Mouse (Mus musculus) liver, adult 2 months (tissue): ENCODE measurements around the gene Khdc4. TPM values are rescaled to one million over a fixed set of nuclear protein-coding genes. Genes with fewer than 3 reads are reported as not detected.
A peak's percentile ranks its signal among the peaks of the same experiment; 100 is the strongest.

Experiments used
- DNase-seq: peaks from one replicate; pipeline ENCODE4 v3.0.0-alpha.2; 2011; ENCODE audit warnings: low read depth, low spot score; ENCODE audit errors: extremely low read depth
- H3K27ac ChIP-seq: fragments of 200-500 bp; replicated peaks from 2 replicates; pipeline ENCODE4 v1.5.1; 2012; ENCODE audit warnings: low read depth, mild to moderate bottlenecking, control low read depth, inconsistent platforms, low read length; ENCODE audit not compliant: insufficient read depth
- H3K27me3 ChIP-seq: fragments of 200-500 bp; 2 replicates; pipeline ENCODE4 v1.6.1; 2012; ENCODE audit warnings: mild to moderate bottlenecking, moderate library complexity, low read length, inconsistent platforms; ENCODE audit not compliant: control insufficient read depth, insufficient read depth
- H3K36me3 ChIP-seq: fragments of 200-500 bp; 2 replicates; pipeline ENCODE4 v1.6.1; 2012; ENCODE audit warnings: low read length, inconsistent platforms; ENCODE audit not compliant: control insufficient read depth, insufficient read depth
- H3K4me1 ChIP-seq: fragments of 200-500 bp; 2 replicates; pipeline ENCODE4 v1.6.1; 2011; ENCODE audit warnings: low read length; ENCODE audit not compliant: control insufficient read depth, insufficient read depth
- H3K4me3 ChIP-seq: fragments of 200-500 bp; 2 replicates; pipeline ENCODE4 v1.5.1; 2011; ENCODE audit warnings: low read depth, mild to moderate bottlenecking, control low read depth, low read length, moderate library complexity; ENCODE audit not compliant: insufficient read depth
- H3K79me2 ChIP-seq: fragments of 200-500 bp; 2 replicates; pipeline ENCODE4 v1.6.1; 2012; ENCODE audit warnings: inconsistent platforms, mild to moderate bottlenecking, low read length, moderate library complexity; ENCODE audit not compliant: control insufficient read depth, insufficient read depth
- H3K9ac ChIP-seq: fragments of 200-500 bp; 2 replicates; pipeline ENCODE4 v1.6.1; 2012; ENCODE audit warnings: low read depth, mild to moderate bottlenecking, control low read depth, inconsistent platforms, low read length
- CTCF ChIP-seq: fragments of 200-500 bp; IDR thresholded peaks from 2 replicates; pipeline ENCODE4 v1.5.1; 2011; ENCODE audit warnings: low read depth, low read length, control low read depth
- POLR2A ChIP-seq: fragments of 200-500 bp; IDR thresholded peaks from 2 replicates; pipeline ENCODE4 v1.6.1; 2011; ENCODE audit warnings: low read length, control low read depth; ENCODE audit not compliant: insufficient read depth; ENCODE audit errors: extremely low read depth
- WGBS: fragments of 180-500 bp; shearing (Covaris S2); methylation state at CpG from one replicate; pipeline ENCODE4 v1.1.7; 2018; 5-methylcytosine and 5-hydroxymethylcytosine counted together
- polyA plus RNA-seq: library from polyadenylated mRNA; depleted of rRNA; stranded (reverse); fragments of >200 nt; gene quantifications from 2 replicates; pipeline ENCODE4 v1.2.3, GENCODE M21; 2012
- total RNA-seq: library from RNA; depleted of rRNA; stranded (reverse); fragments of >200 nt; gene quantifications from 2 replicates; pipeline ENCODE4 v1.2.3, GENCODE M21; 2014

Gene Khdc4
- total and polyA plus RNA-seq, 2 experiments, result 32.9 to 39.7 TPM

- no peak for TF ChIP-seq CTCF
- no peak for TF ChIP-seq POLR2A
- Histone ChIP-seq H3K4me1 (peaks cover 9% of the 10 kb centered on the region), H3K36me3 (peaks cover 40% of the 10 kb centered on the region), H3K9ac (peak overlapping the region; percentile 97), H3K27me3 (no peaks in the 10 kb centered on the region), H3K27ac (peak overlapping the region; percentile 22; the same call in 1 of the 2 replicates), H3K79me2 (peaks cover 17% of the 10 kb centered on the region; the same call in 1 of the 2 replicates), H3K4me3 (peak overlapping the region; percentile 90)
- DNase-seq, result peak; percentile 46
- WGBS, result 14% methylated on average over 13 of the region's 13 CpGs
Observed at GRCm38 (mm10) chr3:88686734-88687611, 1.4 kb downstream of the Khdc4 start.

- no peak for DNase-seq
- no peaks in the 10 kb centered on the region for H3K27me3 ChIP-seq
- H3K4me3 ChIP-seq, result no peak overlapping the region
- H3K9ac ChIP-seq, result no peak overlapping the region
- TF ChIP-seq POLR2A, result no peak
- no peak for TF ChIP-seq CTCF
- peaks cover 7% of the 10 kb centered on the region for H3K4me1 ChIP-seq
- peaks cover 57% of the 10 kb centered on the region for H3K36me3 ChIP-seq
- H3K27ac ChIP-seq, result no peak overlapping the region
- WGBS, result 66% methylated on average over 5 of the region's 5 CpGs
- H3K79me2 ChIP-seq, result peaks cover 17% of the 10 kb centered on the region; the same call in 1 of the 2 replicates
Observed at GRCm38 (mm10) chr3:88689079-88689478, 3.5 kb downstream of the Khdc4 start.

- Histone ChIP-seq H3K9ac (no peak overlapping the region), H3K79me2 (peaks cover 3% of the 10 kb centered on the region; the same call in 1 of the 2 replicates)
- DNase-seq, result no peak
Observed at GRCm38 (mm10) chr3:88695545-88695944, 9.9 kb downstream of the Khdc4 start.

GRCm38 (mm10) chr3:88698051-88698450, 12.4 kb downstream of the Khdc4 start:
- Histone ChIP-seq H3K4me1 (no peaks in the 10 kb centered on the region), H3K4me3 (no peak overlapping the region), H3K27ac (no peak overlapping the region), H3K27me3 (no peaks in the 10 kb centered on the region), H3K9ac (no peak overlapping the region), H3K36me3 (peaks cover 90% of the 10 kb centered on the region), H3K79me2 (peaks cover 3% of the 10 kb centered on the region; the same call in 1 of the 2 replicates)
- WGBS, result 100% methylated on average over 1 of the region's 1 CpGs
- no peak for TF ChIP-seq POLR2A
- TF ChIP-seq CTCF, result no peak
- no peak for DNase-seq

More at GRCm38 (mm10) chr3:88695545-88695944, 9.9 kb downstream of the Khdc4 start:
- H3K27ac ChIP-seq, result no peak overlapping the region
- no peak overlapping the region for H3K4me3 ChIP-seq
- H3K27me3 ChIP-seq, result no peaks in the 10 kb centered on the region
- TF ChIP-seq POLR2A (no peak), CTCF (no peak)
- H3K36me3 ChIP-seq, result peaks cover 90% of the 10 kb centered on the region
- no peaks in the 10 kb centered on the region for H3K4me1 ChIP-seq

- H3K4me1 ChIP-seq, result no peaks in the 10 kb centered on the region
- H3K4me3 ChIP-seq, result no peak overlapping the region
- H3K27ac ChIP-seq, result no peak overlapping the region
- no peaks in the 10 kb centered on the region for H3K27me3 ChIP-seq
- peaks cover 3% of the 10 kb centered on the region; the same call in 1 of the 2 replicates for H3K79me2 ChIP-seq
- WGBS, result 90% methylated on average over 6 of the region's 6 CpGs
- H3K9ac ChIP-seq, result no peak overlapping the region
- H3K36me3 ChIP-seq, result peaks cover 90% of the 10 kb centered on the region
- no peak for DNase-seq
- TF ChIP-seq CTCF (no peak), POLR2A (no peak)
Observed at GRCm38 (mm10) chr3:88698834-88699233, 13.2 kb downstream of the Khdc4 start.

DNA sequence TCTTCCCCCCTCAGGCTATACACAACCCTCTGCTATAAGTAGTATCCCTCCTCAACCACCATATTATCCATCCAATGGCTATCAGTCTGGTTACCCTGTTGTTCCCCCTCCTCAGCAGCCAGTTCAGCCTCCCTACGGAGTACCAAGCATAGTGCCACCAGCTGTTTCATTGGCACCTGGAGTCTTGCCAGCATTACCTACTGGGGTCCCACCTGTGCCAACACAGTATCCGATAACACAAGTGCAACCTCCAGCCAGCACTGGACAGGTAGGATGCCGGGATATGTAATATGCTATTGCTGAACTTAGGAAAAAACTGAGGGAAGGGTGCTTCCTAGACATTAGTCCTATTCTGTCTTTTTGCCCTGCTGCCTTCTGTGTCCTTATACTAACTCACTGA, 14.6 kb downstream of the Khdc4 start:
- no peak for DNase-seq
- TF ChIP-seq CTCF (no peak), POLR2A (no peak)
- Histone ChIP-seq H3K27me3 (no peaks in the 10 kb centered on the region), H3K79me2 (peaks cover 3% of the 10 kb centered on the region; the same call in 1 of the 2 replicates), H3K4me1 (no peaks in the 10 kb centered on the region), H3K9ac (no peak overlapping the region), H3K4me3 (no peak overlapping the region), H3K36me3 (peaks cover 87% of the 10 kb centered on the region), H3K27ac (no peak overlapping the region)
- WGBS, result 77% methylated on average over 3 of the region's 3 CpGs
